Mouse (Mus musculus): ENCODE measurements around the gene Agbl4. TPM values are rescaled to one million over a fixed set of nuclear protein-coding genes. Genes with fewer than 3 reads are reported as not detected.

Gene Agbl4
- polyA plus RNA-seq, 1 experiment = 0.27 TPM

DNA sequence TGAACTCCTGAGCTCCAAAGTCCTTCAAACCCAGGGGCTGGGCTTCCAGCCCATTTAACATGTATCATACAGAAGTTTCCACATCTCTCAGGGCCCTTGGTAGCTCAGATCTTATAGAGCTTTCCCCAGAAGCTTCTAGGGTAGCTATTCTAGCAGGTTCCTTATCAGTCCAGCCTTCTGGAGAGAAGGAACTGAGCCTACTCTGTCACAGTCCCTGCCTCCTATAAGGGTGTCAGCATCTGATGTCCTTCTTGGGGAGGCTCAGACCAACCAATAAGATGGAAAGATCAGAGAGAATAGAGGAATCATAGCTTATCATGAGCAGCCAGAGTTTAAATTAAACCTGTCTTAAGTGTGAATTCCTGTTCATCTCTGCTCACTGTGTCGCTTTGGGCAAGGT is 1269.3 kb downstream of the Agbl4 start:
- DNase-seq (ENCODE audit: low read depth) = no peak

DNA sequence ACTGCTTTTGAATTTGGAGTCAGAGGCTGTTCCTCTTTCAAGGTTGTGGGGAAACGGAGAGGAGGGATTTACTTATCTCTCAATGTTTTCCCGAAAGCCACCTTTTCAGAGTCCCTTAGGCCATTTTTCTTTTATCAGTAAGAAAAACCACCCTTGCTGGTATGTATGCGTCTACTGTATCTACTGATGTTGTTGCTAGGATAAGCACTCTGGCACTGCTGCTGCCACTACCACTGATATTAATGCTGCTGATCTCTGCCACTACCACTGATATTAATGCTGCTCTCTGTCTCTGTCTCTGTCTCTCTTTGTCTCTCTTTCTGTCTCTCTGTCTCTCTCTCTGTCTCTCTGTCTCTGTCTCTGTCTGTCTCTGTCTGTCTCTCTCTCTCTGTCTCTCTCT is 1271.9 kb downstream of the Agbl4 start:
- no peak for DNase-seq (ENCODE audit: low read depth)

DNA sequence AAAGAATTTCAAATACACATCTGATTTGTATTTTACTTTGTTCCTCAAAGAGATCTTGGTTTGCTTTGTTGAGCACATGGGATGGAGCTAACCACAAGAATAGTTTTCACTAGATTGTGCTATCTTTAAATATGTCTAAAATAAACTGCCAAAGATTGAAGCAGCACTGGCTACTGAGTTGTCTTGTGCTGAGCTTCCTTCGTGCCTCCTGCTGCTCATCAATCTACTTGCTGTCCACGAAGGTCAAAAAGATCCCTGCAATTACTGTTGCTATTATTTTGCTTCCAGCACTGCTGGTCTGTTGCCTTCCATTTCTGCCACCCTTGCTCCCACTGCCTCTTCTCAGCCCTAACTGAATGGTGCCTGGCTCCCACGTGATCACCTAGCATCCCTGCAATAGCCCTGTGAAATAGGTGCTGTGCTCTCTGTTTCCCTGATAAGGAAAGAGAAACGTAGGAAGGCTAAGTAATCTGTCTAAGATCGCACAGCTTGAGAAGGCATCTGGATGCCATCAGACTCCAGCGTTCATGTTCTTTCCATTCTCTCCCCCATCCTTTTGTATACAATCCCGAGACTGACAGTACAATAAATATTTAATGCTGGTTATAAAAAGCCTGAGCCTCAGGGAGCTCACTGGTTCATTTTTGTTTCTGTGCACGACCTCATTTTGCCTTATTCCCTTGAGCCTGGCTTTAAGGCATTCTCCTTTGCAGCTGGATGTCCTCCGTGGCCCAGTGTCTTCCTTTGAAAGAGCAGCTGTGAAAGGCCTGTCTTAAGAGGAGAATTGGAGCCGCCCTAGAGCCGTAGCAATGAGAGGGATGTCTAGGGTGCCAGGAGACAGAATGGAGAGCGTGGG is 1273.3 kb downstream of the Agbl4 start:
- DNase-seq (ENCODE audit: low read depth) = no peak

DNA sequence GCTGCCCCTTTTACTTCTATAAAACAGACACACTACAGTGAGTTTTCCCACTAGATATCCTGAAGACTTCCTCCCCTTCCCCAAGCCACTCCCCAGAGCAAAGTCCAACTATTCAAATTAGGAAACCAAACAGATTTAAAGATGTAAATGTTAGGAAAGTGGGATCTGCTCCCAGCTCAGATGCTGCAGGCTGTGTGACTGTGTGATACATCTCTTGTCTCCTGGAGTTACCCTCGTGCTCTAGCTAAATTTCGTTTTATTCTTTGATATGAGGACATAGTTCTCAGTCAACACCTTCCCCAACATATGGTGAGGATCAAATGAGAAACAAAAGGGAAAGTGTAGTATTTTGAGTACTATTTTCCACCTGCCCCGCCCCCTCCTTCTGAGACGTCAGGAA is 1274.0 kb downstream of the Agbl4 start:
- DNase-seq (ENCODE audit: low read depth) = no peak

DNA sequence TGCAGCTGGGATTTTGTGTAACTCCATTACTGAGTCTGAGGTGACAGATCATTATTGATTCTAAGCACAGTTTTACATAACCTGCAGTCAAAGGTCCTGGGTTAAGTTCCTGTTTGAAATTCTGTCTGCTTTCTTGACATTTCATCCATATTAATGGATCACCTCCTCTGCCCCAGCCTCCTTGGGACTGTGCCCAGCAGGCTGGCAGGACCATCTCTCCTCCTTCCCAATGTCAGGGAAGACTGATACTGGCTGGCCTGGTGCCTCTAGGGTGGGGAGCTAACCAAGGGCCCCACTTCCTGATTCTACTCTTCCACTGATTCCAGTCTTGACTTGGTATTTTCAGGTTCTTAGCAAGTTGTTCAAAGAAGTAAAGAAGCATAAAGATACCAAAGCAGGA is 1276.4 kb downstream of the Agbl4 start:
- no peak for DNase-seq (ENCODE audit: low read depth)

DNA sequence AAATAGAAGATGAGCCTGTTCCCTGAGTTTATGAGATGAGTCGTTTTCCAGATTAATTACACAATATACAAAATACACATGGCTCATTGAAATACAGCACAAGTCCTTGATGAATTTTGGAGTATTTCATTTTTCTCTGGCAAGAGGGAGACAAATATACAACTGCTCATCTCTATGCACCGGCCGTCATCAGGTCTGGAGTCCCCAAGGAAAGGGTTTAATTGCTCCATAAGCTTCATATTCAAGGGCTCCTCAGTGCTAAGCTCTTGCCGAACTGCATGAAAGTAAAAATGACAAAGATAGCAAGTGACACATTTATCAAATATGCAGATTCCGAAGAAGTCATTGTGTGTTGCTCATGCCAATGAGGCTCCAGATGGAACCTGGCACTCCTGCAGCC is 1284.5 kb downstream of the Agbl4 start:
- DNase-seq (ENCODE audit: low read depth) = no peak

DNA sequence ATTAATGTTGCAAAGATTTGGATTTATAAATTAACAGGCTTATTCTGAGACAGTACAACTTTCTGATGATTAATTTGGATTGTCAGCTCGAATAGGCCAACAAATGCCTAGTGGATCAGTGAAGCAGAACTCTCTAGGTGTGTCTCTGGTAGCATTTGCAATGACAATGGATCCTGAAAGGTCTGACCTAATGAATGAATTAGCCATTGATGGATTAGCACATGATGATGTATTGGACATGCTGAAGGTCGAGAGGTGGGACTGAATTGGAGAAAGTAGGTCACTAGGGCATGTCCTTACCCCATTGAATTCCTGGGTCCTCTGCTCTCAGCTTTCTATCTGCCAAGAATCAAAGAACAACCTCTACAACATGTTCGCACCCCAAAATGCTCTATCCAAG is 1285.3 kb downstream of the Agbl4 start:
- DNase-seq (ENCODE audit: low read depth) = no peak

DNA sequence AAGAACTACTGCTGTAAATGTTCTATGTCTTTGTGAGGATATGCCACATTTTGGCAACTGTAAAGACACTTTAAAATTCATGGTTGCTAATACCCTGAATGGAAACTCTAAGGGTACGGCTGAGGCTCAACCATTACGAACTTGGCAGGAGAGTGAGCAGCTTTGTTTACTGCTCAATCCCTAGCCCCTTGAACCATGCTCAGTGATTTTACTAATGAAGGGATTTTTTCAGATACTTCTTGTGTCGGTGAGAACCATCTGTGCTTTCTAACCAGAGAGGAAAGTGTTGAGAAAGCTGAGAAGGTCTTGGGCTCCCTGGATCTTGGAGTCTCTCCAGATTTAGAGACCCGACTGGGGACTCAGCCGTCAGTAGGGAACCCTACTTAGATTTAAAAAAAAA is 1286.4 kb downstream of the Agbl4 start:
- no peak for DNase-seq (ENCODE audit: low read depth)

DNA sequence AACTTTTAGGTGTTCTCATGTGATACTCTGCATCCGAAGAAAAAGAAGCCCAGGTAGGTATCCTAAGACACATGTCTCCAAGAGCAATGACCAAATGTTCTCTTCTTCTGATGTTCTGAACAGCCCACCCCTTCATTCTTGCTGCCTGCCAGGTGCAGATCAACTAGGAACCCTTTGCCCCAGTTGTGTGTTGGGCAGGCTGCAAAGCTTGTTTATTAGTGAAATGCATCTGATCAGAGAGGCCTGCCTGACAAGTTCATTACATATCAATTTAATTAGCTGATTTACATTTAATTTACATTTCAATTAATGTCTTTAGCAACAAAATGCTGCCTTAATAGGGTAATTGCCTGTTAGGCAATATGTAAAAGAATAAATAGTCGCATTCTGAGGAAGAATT is 1288.5 kb downstream of the Agbl4 start:
- no peak for DNase-seq (ENCODE audit: low read depth)

DNA sequence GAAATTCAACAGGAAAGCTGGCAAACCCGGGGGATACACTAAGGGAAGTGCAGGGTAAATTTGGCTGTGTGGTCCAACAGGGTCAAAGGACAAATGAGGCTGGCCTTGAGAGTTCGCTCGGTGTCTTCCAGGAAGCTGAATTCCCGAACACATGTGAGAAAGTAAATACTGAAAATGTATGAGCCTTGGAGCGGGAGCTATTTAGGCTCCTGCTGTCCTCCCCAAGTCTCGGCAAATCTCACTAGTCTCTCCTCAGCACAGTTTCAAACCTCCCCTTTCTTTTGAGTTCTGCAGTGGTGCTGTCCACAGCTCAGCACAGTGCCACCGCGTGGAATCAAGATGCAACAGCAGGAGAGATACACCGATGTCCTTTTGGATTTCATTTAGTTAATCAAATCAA is 1289.5 kb downstream of the Agbl4 start:
- no peak for DNase-seq (ENCODE audit: low read depth)

DNA sequence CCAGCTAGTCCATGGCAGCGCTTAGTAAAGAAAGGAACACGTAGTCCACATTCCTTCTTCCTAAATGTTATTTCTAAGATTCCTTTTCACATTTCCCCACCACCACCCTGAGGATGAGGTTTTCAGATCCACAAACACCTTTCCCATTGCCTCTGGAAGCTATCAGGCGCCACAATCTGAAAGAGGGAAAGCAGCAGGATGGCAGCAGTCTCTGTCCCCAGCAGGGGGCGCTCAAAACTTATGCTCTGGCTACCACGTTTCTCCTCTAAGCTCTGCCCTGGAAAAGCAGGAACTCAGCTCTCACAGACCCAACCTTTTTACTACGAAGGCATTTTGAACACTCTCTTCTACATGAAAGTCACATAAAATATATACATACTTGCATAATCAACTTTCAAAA is 1290.2 kb downstream of the Agbl4 start:
- no peak for DNase-seq (ENCODE audit: low read depth)

DNA sequence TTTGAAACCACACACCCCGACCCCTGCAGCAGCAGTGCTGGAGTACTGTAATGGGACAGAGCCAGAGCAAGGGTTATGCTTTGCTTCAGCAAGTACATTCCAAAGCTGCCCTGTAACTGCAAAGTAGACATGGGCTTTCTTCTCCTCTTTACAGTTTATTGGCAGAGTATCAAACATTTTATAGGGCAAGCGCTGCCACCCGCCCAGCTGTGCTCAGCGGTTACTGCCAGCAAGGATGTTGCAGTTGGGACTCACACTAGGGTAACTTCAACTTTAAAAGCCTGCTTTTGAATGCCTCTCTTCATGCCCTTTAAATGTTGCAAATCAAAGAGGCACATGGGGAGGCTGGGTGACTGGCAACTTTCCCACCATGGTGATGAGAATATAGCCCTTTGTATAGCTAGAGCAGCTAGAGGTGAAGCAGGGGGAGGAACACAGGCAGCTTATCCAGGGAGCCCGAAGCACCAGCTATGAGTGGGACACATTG is 1293.6 kb downstream of the Agbl4 start:
- no peak for DNase-seq (ENCODE audit: low read depth)

DNA sequence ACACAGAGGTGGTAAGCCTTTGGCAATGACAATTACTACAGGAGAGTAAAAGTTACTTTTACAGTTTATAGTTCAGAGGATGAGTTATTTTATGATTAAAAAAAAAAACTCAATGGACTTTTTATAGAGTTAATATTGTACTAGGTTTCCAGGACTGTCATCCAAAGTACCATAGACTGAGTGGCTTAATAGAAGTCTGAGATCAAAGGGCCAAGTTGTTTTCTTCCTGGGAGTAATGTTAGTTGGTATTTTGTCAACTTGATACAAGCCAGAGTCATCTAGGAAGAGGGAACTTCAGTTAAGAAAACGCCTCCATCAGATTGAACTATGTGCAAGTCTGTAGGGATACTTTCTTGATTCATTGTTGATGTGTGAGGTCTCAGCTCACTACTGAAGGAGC is 1303.9 kb downstream of the Agbl4 start:
- DNase-seq (ENCODE audit: low read depth) = no peak

DNA sequence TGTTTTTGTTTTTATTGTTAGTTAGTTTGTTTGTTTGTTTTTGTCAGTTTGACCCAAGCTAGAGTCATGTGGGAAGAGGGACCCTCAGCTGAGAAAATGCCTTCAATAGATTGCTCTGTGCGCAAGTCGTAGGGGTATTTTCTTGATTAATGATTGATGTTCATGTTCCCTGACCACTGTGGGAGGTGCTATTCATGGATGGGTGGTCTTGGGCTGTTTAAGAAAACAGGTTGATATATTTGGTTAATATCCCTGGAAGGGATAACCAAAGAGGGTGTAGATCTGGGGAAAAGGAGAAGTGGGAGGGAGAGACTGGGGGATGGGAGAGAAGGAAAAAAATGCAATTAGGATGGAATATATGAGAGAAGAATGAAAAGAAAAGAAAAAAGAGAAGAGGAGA is 1306.7 kb downstream of the Agbl4 start:
- no peak for DNase-seq (ENCODE audit: low read depth)

DNA sequence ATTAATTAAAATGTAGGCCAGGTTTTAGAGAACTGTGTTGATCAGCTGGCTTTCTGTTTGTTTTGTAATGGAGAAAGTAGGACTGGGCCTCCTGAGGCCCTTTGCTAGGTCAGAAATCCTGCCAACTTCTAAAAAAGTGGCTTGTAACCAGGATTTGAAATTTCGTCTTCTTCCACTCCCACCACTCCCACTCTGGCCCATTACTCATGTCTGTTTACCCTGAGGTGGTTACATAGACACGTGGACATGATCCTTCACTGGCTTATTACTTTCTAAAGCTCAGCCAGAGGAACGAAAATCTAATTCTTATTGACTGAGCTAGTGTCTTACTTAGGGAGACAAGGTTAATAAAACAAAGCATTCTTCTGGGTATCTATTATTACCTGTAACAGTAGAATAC is 1307.5 kb downstream of the Agbl4 start:
- DNase-seq (ENCODE audit: low read depth) = no peak

Other genes with a start within 250 kb of the Agbl4 start
- 0.15 TPM in 1 of 2 replicates, not detected in the other for gene Elavl4, start 45.8 kb upstream of the Agbl4 start, polyA plus RNA-seq (2012; rRNA removed)